Mouse (Mus musculus) lung, adult 2 months (tissue): ENCODE results near the gene Nfkbil1. TPM values are rescaled to one million over a fixed set of nuclear protein-coding genes. Genes with fewer than 3 reads are reported as not detected.

ENCODE experiments used
- DNase-seq: peaks from one replicate; pipeline ENCODE4 v3.0.0; 2022
- H3K4me1 ChIP-seq: fragments of 200-500 bp; 2 replicates; pipeline ENCODE4 v1.6.1; 2011; ENCODE audit warnings: low read length; ENCODE audit not compliant: control insufficient read depth, insufficient read depth
- H3K4me3 ChIP-seq: fragments of 200-500 bp; replicated peaks from 2 replicates; pipeline ENCODE3; 2011; ENCODE audit warnings: low read depth, mild to moderate bottlenecking, control low read depth, low read length; ENCODE audit errors: extremely low read depth
- CTCF ChIP-seq: fragments of 200-500 bp; IDR thresholded peaks from 2 replicates; pipeline ENCODE4 v1.5.1; 2011; ENCODE audit warnings: mild to moderate bottlenecking, low read length, control low read depth; ENCODE audit not compliant: insufficient read depth
- POLR2A ChIP-seq: fragments of 200-500 bp; IDR thresholded peaks from 2 replicates; pipeline ENCODE4 v1.6.1; 2011; ENCODE audit warnings: low read depth, mild to moderate bottlenecking, control low read depth, low read length, borderline replicate concordance; ENCODE audit errors: extremely low read depth
- WGBS: fragments of 180-500 bp; shearing (Covaris S2); methylation state at CpG from one replicate; pipeline ENCODE4 v1.1.7; 2018; 5-methylcytosine and 5-hydroxymethylcytosine counted together
- polyA plus RNA-seq: library from polyadenylated mRNA; depleted of rRNA; stranded (reverse); fragments of >200 nt; gene quantifications from 2 replicates; pipeline ENCODE4 v1.2.3, GENCODE M21; 2012

Nfkbil1 gene
- polyA plus RNA-seq, 1 experiment = 16.5 TPM

DNA sequence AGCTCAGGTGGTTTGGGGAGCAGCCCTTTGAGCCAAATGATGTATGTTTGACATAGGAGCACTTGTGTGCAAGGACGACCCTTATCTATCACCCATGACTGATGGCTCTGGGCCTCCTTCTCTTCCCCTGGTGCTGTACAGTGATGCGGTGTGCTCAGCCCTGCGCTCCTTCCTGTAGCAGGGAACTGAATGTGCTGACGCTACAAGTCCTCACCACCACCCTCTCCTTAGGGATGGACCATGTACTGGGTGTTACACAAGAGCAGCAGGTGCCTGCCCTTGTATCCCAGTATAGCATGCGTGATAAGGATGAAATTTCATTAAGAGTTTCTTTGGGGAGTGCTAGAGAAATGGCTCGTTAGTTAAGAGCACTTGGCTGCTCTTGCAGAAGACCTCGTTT lies 11.6 kb upstream of the Nfkbil1 start:
- no peak for TF ChIP-seq CTCF
- TF ChIP-seq POLR2A = no peak
- H3K4me1 ChIP-seq = peaks cover 13% of the 10 kb centered on the region
- H3K4me3 ChIP-seq = no peak overlapping the region
- no peak for DNase-seq
- 70% methylated on average over 7 of the region's 7 CpGs for WGBS

GRCm38 (mm10) chr17:35245731-35246623 lies 10.4 kb upstream of the Nfkbil1 start:
- no peak for TF ChIP-seq POLR2A
- TF ChIP-seq CTCF = peak; percentile 13; the same call in 1 of the 2 replicates

GRCm38 (mm10) chr17:35244999-35245398 lies 9.4 kb upstream of the Nfkbil1 start:
- Histone ChIP-seq H3K4me1 (peaks cover 13% of the 10 kb centered on the region), H3K4me3 (no peak overlapping the region)
- 56% methylated on average over 2 of the region's 2 CpGs for WGBS
- DNase-seq = no peak
- TF ChIP-seq CTCF = no peak
- no peak for TF ChIP-seq POLR2A

More at GRCm38 (mm10) chr17:35245731-35246623, 10.4 kb upstream of the Nfkbil1 start:
- H3K4me3 ChIP-seq = no peak overlapping the region
- 69% methylated on average over 15 of the region's 15 CpGs for WGBS
- H3K4me1 ChIP-seq = peaks cover 13% of the 10 kb centered on the region
- no peak for DNase-seq

DNA sequence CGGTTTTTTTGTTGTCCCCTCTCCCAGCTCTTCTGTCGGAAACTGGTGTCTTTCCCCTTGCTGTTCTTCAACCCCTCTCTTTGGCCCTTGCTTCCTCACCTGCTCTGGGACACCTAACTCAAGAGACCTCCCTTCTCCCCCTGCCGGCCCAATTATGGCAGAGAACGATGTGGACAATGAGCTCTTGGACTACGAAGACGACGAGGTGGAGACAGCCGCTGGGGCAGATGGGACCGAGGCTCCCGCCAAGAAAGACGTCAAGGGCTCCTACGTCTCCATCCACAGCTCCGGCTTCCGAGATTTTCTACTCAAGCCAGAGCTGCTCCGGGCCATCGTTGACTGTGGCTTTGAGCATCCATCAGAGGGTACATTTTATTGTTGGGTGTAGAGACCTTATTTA lies 7.5 kb upstream of the Nfkbil1 start:
- DNase-seq = no peak
- no peak for TF ChIP-seq POLR2A
- no peak for TF ChIP-seq CTCF
- WGBS = 2% methylated on average over 16 of the region's 16 CpGs
- Histone ChIP-seq H3K4me1 (peaks cover 13% of the 10 kb centered on the region), H3K4me3 (peak overlapping the region; percentile 77)

GRCm38 (mm10) chr17:35242015-35242941 lies 6.7 kb upstream of the Nfkbil1 start:
- Histone ChIP-seq H3K4me1 (peaks cover 13% of the 10 kb centered on the region), H3K4me3 (peak overlapping the region; percentile 77)
- WGBS = under 1% methylated on average over 55 of the region's 55 CpGs
- DNase-seq = no peak
- 0 out of 2 replicates have a peak, but pooled peaks have one; percentile 14 for TF ChIP-seq CTCF
- TF ChIP-seq POLR2A = peak; percentile 46; the same call in 1 of the 2 replicates

DNA sequence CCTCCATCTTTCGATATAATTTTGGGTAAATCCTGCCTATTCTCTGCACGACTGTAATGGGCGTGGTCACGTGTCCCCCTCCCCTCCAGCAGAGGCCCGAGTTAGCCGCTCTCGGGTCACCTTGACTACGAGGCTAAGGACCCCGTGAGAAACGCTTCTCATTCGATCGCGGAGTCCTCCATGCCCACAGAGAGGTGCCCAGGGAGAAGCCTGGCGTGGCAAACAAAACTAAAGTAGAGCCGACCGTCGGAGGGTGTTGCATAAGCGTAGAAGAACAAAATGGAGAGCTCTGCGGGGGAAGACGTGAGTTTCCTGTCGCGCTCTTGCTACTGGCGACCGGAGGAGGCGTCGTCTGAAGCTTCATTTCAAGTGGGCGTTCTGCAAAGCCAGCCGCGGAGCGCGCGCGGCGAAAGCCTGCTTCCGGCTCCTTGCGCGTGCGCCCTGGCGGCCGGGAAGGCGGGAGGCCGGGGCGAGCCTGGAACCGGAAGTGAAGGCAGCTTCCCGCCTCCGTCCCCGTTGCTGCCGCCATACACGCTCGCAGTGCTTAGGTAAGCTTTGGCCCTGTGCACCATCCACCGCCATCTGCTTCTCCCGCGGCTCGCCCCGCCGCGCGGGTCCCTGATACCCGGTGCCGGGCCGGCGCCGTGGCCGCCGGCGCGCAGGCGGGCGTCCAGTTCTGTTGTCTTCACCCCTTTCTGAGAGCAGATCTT lies 5.9 kb upstream of the Nfkbil1 start, which contains the start of gene Ddx39b:
TSS of gene Ddx39b (plus strand) at position 442 of the 710 bp plus-strand sequence.
- H3K4me3 ChIP-seq = peak within 1 kb of the TSS; percentile 77
- TF ChIP-seq CTCF (no peak), POLR2A (peak; percentile 92; the same call in 1 of the 2 replicates)
- WGBS = under 1% methylated on average over 69 of the region's 69 CpGs
- H3K4me1 ChIP-seq = peaks cover 13% of the 10 kb centered on the region
- DNase-seq = peak; percentile 95

GRCm38 (mm10) chr17:35240384-35241304 lies 5.1 kb upstream of the Nfkbil1 start:
- 21% methylated on average over 12 of the region's 12 CpGs for WGBS
- Histone ChIP-seq H3K4me3 (peak overlapping the region; percentile 48), H3K4me1 (peaks cover 13% of the 10 kb centered on the region)
- no peak for DNase-seq
- no peak for TF ChIP-seq POLR2A
- TF ChIP-seq CTCF = no peak

DNA sequence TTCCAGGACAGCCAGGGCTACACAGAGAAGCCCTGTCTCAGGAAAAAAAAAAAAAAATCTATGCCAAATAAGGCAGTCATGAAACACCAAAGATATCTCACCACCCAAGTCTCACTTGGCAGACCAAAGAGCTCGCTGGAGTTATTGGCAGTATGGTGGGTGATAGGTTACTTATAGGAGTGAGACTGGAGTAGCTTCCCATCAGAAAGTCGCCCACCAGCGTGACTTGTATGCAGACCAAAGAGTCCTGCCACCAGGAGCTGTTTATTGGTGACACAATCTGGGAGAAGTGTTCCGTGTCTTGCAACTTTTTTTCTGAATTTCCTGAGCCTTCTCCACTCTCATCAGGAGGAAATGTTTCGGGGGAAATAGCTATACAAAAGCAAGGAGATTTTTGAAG lies 4.1 kb upstream of the Nfkbil1 start:
- 71% methylated on average over 5 of the region's 5 CpGs for WGBS
- no peak for DNase-seq
- Histone ChIP-seq H3K4me1 (peaks cover 13% of the 10 kb centered on the region), H3K4me3 (no peak overlapping the region)
- TF ChIP-seq POLR2A = no peak
